Mouse (Mus musculus) bone marrow, adult 2 months (tissue): ENCODE results near the gene Nav2.

Experiments used
- CTCF ChIP-seq: fragments of 200-500 bp; IDR thresholded peaks from 2 replicates; pipeline ENCODE4 v1.5.1; 2011; ENCODE audit warnings: low read length, control low read depth; ENCODE audit not compliant: control insufficient read depth, insufficient read depth
- POLR2A ChIP-seq: fragments of 200-500 bp; IDR thresholded peaks from 2 replicates; pipeline ENCODE4 v1.6.1; 2011; ENCODE audit warnings: low read depth, mild to moderate bottlenecking, control low read depth, low read length, borderline replicate concordance; ENCODE audit not compliant: control insufficient read depth

- no peak for TF ChIP-seq POLR2A
- TF ChIP-seq CTCF = no peak
Measured at GRCm38 (mm10) chr7:49392180-49392579, 483.7 kb downstream of the Nav2 start.
